Mouse (Mus musculus) limb, embryonic 10.5 days (tissue): Measurements from ENCODE around the gene Bzw1. TPM values are rescaled to one million over a fixed set of nuclear protein-coding genes. Genes with fewer than 3 reads are reported as not detected.

Experiments
- DNase-seq: peaks from one replicate; pipeline ENCODE4 v3.0.0-alpha.2; 2017; ENCODE audit warnings: low spot score
- H3K27ac ChIP-seq: fragments of 300-500 bp; sonication (generic); 2 replicates; pipeline ENCODE4 v1.5.1; 2016; ENCODE audit warnings: mild to moderate bottlenecking
- H3K27me3 ChIP-seq: fragments of 300-500 bp; sonication (generic); 2 replicates; pipeline ENCODE4 v1.6.1; 2016; ENCODE audit warnings: low read depth, mild to moderate bottlenecking; ENCODE audit not compliant: poor library complexity, severe bottlenecking
- H3K36me3 ChIP-seq: fragments of 300-500 bp; sonication (generic); 2 replicates; pipeline ENCODE4 v1.6.1; 2016; ENCODE audit warnings: mild to moderate bottlenecking, moderate library complexity
- H3K4me1 ChIP-seq: fragments of 300-500 bp; sonication (generic); 2 replicates; pipeline ENCODE4 v1.6.1; 2016
- H3K4me3 ChIP-seq: fragments of 300-500 bp; sonication (generic); 2 replicates; pipeline ENCODE4 v1.5.1; 2016; ENCODE audit warnings: mild to moderate bottlenecking, moderate library complexity
- H3K9me3 ChIP-seq: fragments of 300-500 bp; sonication (generic); replicated peaks from 2 replicates; pipeline ENCODE4 v1.6.1; 2016; ENCODE audit warnings: mild to moderate bottlenecking
- WGBS: fragments of 180-500 bp; shearing (Covaris S2); methylation state at CpG from one replicate; pipeline ENCODE4 v1.1.7; 2016; 5-methylcytosine and 5-hydroxymethylcytosine counted together
- polyA plus RNA-seq: library from polyadenylated mRNA; unstranded; fragments of >200 nt; fragmentation: Nextera tagmentation; extraction: Ambion mirVana; gene quantifications from 2 replicates; pipeline ENCODE4 v1.2.1, GENCODE M21; 2016

Bzw1 gene
- polyA plus RNA-seq, 1 experiment from 2014 or later, result 449 TPM

DNA sequence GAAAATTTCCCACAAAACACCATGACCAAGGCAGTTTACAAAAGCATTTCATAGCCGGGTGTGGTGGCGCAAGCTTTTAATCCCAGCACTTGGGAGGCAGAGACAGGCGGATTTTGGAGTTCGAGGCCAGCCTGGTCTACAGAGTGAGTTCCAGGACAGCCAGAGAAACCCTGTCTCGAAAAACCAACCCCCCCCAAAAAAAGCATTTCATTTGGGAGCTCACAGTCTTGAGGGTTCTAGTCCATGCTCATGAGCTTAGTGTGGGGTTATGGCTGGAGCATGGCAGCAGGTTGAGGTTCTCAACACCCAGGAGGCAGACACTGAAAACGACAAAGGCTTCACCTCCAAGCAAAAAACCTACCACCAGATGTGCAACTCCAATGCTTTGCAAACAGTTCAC, 15.4 kb downstream of the Bzw1 start:
- no peak for DNase-seq
- H3K36me3 ChIP-seq, result peaks cover 90% of the 10 kb centered on the region
- no peaks in the 10 kb centered on the region for H3K27me3 ChIP-seq
- no peak overlapping the region for H3K4me3 ChIP-seq
- H3K4me1 ChIP-seq, result no peaks in the 10 kb centered on the region
- H3K9me3 ChIP-seq, result no peaks in the 10 kb centered on the region
- 84% methylated on average over 6 of the region's 6 CpGs for WGBS
- no peak overlapping the region for H3K27ac ChIP-seq

DNA sequence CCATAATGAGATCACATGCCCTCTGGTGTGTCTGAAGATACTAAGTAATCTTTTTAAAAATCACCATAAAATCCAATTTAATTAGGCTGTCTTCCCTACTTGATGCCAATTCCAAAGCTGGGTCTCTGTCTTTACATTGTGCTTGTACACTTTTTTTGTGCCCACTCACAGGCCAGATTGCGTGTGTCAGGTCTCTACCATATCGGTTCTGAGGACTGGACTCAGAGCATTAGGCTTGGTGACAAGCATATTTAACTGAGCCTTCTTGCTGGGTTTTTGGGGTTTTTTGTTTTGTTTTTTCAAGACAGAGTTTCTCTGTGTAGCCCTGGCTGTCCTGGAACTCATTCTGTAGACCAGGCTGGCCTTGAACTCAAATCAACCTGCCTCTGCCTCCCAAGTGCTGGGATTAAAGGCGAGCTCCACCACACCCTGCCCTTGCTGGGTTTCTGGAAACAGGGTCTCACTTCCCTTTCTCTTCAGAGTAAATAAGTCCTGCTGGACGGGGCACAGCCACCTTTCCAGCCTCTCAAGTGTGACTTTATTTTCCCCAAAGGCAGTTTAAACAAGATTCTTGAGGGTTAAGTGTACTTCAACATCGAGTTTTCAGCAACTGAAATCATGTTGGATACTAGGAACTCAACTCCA, 17.0 kb downstream of the Bzw1 start:
- no peaks in the 10 kb centered on the region for H3K9me3 ChIP-seq
- no peak overlapping the region for H3K27ac ChIP-seq
- no peaks in the 10 kb centered on the region for H3K27me3 ChIP-seq
- no peak overlapping the region for H3K4me3 ChIP-seq
- H3K36me3 ChIP-seq, result peaks cover 90% of the 10 kb centered on the region
- no peak for DNase-seq
- WGBS, result 83% methylated on average over 5 of the region's 5 CpGs
- no peaks in the 10 kb centered on the region for H3K4me1 ChIP-seq

DNA sequence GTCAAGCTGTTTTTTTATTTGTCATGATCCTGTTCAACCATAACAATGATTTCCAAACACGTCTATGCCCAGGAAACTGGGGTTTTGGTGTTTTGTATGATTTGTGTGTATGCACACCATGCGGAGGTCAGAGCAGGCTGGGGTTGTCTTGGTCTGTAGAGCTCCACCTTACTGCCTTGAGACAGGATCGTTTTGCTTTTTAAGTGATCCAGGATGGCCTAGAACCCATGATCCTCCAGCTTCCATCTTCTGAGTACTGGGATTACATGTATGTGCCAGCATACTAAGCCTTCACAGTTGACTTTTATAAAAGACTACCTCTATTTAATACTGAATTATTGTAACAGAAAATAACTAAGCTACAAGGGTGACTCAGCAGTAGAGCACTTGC, 17.5 kb downstream of the Bzw1 start:
- no peaks in the 10 kb centered on the region for H3K9me3 ChIP-seq
- H3K27me3 ChIP-seq, result no peaks in the 10 kb centered on the region
- no peak overlapping the region for H3K4me3 ChIP-seq
- DNase-seq, result no peak
- 88% methylated on average over 3 of the region's 3 CpGs for WGBS
- H3K36me3 ChIP-seq, result peaks cover 90% of the 10 kb centered on the region
- H3K27ac ChIP-seq, result no peak overlapping the region
- H3K4me1 ChIP-seq, result no peaks in the 10 kb centered on the region

DNA sequence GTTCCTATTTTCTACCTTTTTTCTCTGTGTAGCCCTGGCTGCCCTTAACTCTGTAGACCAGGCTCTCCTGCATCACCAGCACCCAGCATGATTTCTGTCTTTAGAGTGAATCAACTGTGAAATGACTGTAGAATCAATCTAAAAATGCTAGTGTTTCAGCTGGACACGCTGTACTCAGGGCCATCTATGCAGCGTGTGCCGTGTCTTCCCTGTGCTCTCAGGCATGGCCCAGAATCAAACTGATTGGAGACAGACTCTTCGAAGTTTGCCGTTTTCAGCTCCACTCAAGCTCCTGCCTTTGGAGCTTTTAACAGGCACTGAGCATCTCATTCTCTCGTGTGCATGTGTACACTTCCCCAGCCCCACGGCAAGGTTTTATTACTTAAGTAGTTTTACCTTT, 18.1 kb downstream of the Bzw1 start:
- H3K27me3 ChIP-seq, result no peaks in the 10 kb centered on the region
- no peak for DNase-seq
- H3K4me3 ChIP-seq, result no peak overlapping the region
- H3K9me3 ChIP-seq, result no peaks in the 10 kb centered on the region
- WGBS, result 95% methylated on average over 7 of the region's 7 CpGs
- H3K4me1 ChIP-seq, result no peaks in the 10 kb centered on the region
- H3K27ac ChIP-seq, result no peak overlapping the region
- peaks cover 92% of the 10 kb centered on the region for H3K36me3 ChIP-seq

DNA sequence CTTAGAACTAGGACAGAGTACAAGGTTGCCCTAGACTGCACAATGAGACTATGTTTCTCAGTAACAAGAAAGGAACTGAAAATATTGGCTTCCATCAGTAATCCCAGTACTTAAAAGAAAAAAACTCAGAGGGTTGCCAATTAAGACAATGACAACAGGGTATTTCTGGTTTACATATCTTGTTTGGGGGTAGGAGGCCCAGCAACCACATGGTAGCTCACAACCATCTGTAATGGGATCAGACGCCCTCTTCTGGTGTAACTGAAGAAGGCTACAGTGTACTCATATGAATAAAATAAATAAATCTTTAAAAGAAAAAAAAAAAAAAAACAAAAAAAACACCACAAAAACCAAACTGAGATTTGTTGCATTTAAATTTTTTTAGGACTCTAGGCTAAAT, 22.7 kb downstream of the Bzw1 start:
- H3K9me3 ChIP-seq, result no peaks in the 10 kb centered on the region
- no peaks in the 10 kb centered on the region for H3K27me3 ChIP-seq
- no peak overlapping the region for H3K27ac ChIP-seq
- H3K4me3 ChIP-seq, result no peak overlapping the region
- no peak for DNase-seq
- H3K4me1 ChIP-seq, result no peaks in the 10 kb centered on the region
- WGBS, result 35% methylated on average over 1 of the region's 1 CpGs
- peaks cover 99% of the 10 kb centered on the region for H3K36me3 ChIP-seq

DNA sequence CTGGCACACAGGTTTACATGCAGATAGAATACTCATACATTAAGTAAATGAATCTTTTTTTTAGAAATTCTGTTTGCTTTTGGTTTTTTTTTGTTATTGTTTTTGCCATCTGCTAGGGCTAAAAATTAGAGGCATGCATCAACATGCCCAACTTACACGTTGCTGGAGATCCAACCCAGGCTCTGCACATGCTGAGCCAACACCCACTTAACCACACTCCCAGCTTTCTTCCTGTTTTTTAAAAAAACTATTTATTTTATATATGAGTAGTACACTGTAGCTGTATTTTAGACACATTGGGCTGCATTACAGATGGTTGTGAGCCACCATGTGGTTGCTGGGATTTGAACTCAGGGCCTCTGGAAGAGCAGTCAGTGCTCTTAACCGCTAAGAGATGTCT, 23.4 kb downstream of the Bzw1 start:
- 94% methylated on average over 2 of the region's 2 CpGs for WGBS

DNA sequence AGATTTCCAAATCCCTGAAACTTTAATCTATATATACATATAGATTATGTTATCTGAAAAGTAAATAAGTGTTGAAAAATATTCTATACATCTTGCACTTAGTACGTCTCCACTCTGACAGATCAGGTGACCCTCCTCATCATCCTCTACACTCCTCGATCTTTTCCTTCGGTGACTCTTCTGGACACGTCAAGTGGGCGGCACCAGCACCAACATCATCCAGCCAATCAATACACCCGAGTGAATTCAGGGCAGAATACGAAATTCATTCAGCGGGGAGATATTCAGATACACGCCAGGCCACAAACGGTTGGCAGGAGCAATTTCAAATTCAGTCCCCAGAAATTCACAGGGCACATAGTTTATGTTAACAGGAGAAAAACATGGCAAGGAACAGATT, 27.3 kb downstream of the Bzw1 start:
- Histone ChIP-seq H3K27ac (no peak overlapping the region), H3K4me3 (no peak overlapping the region), H3K27me3 (no peaks in the 10 kb centered on the region), H3K9me3 (no peaks in the 10 kb centered on the region), H3K36me3 (peaks cover 72% of the 10 kb centered on the region), H3K4me1 (peaks cover 9% of the 10 kb centered on the region; the same call in 1 of the 2 replicates)
- DNase-seq, result no peak
- WGBS, result 93% methylated on average over 10 of the region's 10 CpGs

More for the DNA sequence above, 23.4 kb downstream of the Bzw1 start:
- Histone ChIP-seq H3K4me1 (no peaks in the 10 kb centered on the region), H3K9me3 (no peaks in the 10 kb centered on the region), H3K4me3 (no peak overlapping the region), H3K27ac (no peak overlapping the region), H3K36me3 (peaks cover 99% of the 10 kb centered on the region), H3K27me3 (no peaks in the 10 kb centered on the region)
- no peak for DNase-seq

DNA sequence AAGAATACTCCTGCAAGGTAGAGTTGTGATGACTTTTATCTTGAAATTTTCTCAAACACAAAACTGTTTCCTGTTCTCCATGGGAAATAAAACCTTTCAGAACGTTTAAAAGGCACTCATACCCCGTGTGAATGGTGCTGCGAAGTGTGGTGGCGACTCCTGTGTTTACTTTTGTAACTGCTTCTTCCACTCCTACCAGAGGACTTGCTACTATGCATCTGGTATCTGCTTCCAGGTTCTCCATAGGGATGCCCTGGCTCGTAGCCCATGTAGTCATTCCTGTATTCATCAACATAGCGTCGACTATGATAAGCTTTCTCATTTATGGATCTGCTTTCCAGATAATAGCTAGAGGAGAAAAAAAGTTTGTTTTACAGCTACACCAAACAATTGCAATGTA, 28.3 kb downstream of the Bzw1 start:
- DNase-seq, result no peak
- Histone ChIP-seq H3K36me3 (peaks cover 63% of the 10 kb centered on the region), H3K27ac (no peak overlapping the region), H3K27me3 (no peaks in the 10 kb centered on the region), H3K9me3 (no peaks in the 10 kb centered on the region), H3K4me1 (peaks cover 9% of the 10 kb centered on the region; the same call in 1 of the 2 replicates), H3K4me3 (no peak overlapping the region)
- 86% methylated on average over 7 of the region's 7 CpGs for WGBS

DNA sequence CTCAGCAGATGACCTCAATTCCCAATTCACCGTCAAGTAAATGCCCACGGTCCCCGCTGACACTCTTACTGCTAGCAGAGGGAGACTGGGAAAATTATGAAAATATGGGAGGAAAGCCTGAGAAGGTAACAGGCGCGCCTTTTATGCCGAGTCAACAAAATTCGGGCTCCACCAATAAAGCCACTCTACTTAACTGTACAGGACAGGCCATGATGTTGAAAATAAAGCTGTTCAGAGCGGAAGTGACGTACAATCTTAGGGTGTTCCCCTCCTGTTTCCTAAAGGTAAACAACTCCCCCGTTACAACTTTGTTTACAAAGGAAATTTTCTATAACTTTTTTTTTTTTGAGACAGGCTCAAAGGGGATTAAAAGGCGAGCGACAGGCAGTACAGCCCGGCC, 30.2 kb downstream of the Bzw1 start:
- 20% methylated on average over 13 of the region's 13 CpGs for WGBS
- Histone ChIP-seq H3K4me3 (peak overlapping the region; percentile 100), H3K9me3 (no peaks in the 10 kb centered on the region), H3K27ac (peak overlapping the region; percentile 100), H3K4me1 (peaks cover 9% of the 10 kb centered on the region; the same call in 1 of the 2 replicates), H3K27me3 (no peaks in the 10 kb centered on the region), H3K36me3 (peaks cover 44% of the 10 kb centered on the region)
- peak; percentile 48 for DNase-seq

DNA sequence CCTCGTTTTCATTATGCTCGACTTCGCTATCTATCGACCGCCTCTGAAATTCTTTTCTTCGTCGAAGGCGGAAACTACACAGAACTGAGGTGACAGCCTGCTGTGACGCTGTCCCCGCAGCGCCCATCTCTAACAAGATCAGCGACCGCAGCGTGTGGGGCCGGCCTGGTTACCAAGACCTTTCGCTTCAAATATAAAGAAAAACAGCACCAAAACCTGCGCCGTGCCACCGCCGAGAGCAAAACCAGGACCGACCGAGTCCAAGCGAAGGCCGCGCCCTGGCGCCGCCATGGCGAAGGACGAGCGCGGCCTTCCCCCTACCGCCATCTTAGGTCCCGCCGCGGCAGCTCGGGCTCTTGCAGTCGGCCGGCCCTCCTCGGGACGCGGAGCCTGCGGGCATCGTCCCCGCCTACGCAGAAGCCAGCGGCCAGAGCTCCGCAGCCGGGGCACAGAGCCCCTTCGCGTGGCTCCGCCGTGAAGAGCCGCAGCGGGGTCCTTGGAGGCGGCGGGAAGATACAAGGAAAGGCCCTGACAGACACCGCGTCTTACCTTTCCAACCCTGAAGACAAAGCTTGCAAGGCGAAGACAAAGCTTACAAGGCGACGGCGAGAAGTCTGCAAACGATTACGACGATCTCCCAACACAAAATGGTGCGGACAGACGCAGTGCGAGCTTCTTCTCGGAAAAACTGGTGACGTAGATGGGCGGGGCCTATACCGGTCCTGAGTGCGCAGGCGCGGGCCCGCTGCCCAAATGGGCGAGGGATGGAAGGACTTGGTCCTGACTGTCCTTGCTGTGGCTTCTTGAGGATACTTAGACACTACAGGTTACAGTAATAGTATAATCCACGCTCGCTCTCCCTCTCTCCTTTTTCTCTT, 30.9 kb downstream of the Bzw1 start, which contains the start of gene Clk1:
Gene Clk1, minus strand, starts transcription at position 696 of the 878 bp plus-strand sequence.
- Histone ChIP-seq H3K4me1 (peaks cover 9% of the 10 kb centered on the region; the same call in 1 of the 2 replicates), H3K4me3 (peak within 1 kb of the TSS; percentile 100), H3K9me3 (no peaks in the 10 kb centered on the region), H3K27ac (peak within 1 kb of the TSS; percentile 100), H3K27me3 (no peaks in the 10 kb centered on the region), H3K36me3 (peaks cover 37% of the 10 kb centered on the region)
- DNase-seq, result peak; percentile 94
- under 1% methylated on average over 79 of the region's 79 CpGs for WGBS

DNA sequence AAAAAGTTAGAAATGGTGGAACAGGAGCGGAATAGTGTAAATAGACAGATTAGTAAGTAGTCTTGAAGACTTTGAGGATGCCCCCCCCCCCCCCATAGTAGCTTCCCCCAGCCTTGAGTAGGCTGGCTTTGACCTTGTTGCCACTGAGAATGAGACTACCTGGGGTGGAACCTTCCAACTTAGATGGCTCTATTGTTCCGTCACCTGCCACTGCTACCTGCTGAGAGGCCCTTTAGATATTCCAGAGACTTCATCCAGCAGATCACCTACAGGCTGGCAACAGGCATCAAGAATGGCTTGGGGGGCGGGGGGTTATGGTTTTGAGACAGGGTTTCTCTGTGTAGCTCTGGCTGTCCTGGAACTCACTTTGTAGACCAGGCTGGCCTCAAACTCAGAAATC, 31.9 kb downstream of the Bzw1 start:
- Histone ChIP-seq H3K4me1 (peaks cover 9% of the 10 kb centered on the region; the same call in 1 of the 2 replicates), H3K27me3 (no peaks in the 10 kb centered on the region), H3K27ac (peak overlapping the region; percentile 100; the same call in 1 of the 2 replicates), H3K36me3 (peaks cover 35% of the 10 kb centered on the region), H3K4me3 (no peak overlapping the region), H3K9me3 (no peaks in the 10 kb centered on the region)
- DNase-seq, result no peak
- WGBS, result 95% methylated on average over 3 of the region's 3 CpGs

DNA sequence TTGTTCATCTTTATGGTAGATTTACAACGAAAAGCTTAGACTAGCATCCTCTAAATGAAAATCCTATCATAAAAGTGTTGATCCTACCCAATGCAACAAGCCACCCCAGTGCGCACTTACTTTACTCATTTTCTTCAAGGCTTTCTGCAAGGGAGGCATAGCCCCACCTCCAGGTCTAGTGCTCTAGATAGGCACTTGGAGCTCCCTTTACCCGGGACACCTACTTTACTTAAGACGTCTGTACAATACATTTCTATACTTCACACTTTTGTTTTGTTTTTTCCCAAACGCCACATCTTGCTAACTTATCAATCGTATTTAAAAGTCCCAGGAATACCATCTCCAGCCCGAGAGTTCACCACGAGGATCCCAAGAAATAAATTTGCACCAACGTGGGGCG, 52.0 kb downstream of the Bzw1 start:
- DNase-seq, result peak; percentile 33
- Histone ChIP-seq H3K36me3 (peaks cover 59% of the 10 kb centered on the region), H3K27ac (peak overlapping the region; percentile 94), H3K4me1 (peaks cover 20% of the 10 kb centered on the region), H3K27me3 (no peaks in the 10 kb centered on the region), H3K4me3 (peak overlapping the region; percentile 75), H3K9me3 (no peaks in the 10 kb centered on the region)
- WGBS, result 11% methylated on average over 10 of the region's 10 CpGs

DNA sequence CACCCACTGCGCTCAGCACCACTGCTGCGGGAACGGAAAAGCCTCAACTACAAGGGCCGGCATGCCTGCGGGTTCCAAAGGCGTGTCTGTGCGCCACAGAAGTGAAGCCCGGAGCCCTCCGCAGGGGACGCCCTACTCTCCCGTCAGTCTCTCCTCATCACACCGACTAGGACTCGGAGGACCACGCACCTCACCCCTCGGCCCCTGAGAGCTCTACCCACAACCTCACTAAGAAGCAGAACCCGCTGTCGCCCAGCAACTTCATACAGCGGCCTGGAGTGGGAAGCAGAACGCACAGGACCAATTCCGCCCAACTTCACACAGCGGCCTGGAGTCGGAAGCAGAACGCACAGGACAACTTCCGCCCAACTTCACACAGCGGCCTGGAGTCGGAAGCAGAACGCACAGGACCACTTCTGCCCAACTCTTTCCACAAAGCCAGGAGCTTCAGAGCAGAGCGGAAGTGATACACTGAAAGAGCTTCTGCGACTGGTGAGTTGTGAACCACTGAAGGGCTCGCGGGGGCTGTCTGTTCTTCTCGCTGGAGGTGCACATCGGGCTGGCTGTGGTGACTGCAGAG, 52.5 kb downstream of the Bzw1 start, which contains the start of the genes Nif3l1 and Ppil3:
Gene Nif3l1, plus strand, starts transcription at position 9 of the 580 bp plus-strand sequence.
Gene Ppil3, minus strand, starts transcription at position 344 of the 580 bp plus-strand sequence.
- peaks cover 20% of the 10 kb centered on the region for H3K4me1 ChIP-seq
- H3K27ac ChIP-seq, result peak within 1 kb of the TSS; percentile 94
- peaks cover 58% of the 10 kb centered on the region for H3K36me3 ChIP-seq
- H3K9me3 ChIP-seq, result no peaks in the 10 kb centered on the region
- H3K4me3 ChIP-seq, result peak within 1 kb of the TSS; percentile 75
- under 1% methylated on average over 33 of the region's 33 CpGs for WGBS
- no peaks in the 10 kb centered on the region for H3K27me3 ChIP-seq
- DNase-seq, result peak; percentile 87
